Mouse (Mus musculus) hindbrain, embryonic 16.5 days (tissue): ENCODE measurements around the gene Gmds. TPM values are rescaled to one million over a fixed set of nuclear protein-coding genes. Genes with fewer than 3 reads are reported as not detected.

Source experiments
- ATAC-seq: fragments of 200-750 bp; cut with Nextera tagmentation; 2 replicates; pipeline ENCODE4 v1.8.0; 2017; ENCODE audit warnings: moderate TSS enrichment, moderate library complexity
- H3K27ac ChIP-seq: fragments of 300-500 bp; sonication (generic); 2 replicates; pipeline ENCODE4 v1.5.1; 2014; ENCODE audit warnings: low read depth, mild to moderate bottlenecking, control low read depth, low read length, moderate library complexity
- H3K27me3 ChIP-seq: fragments of 300-500 bp; sonication (generic); replicated peaks from 2 replicates; pipeline ENCODE4 v1.6.1; 2014; ENCODE audit warnings: low read length; ENCODE audit not compliant: control insufficient read depth, insufficient read depth
- H3K36me3 ChIP-seq: fragments of 300-500 bp; sonication (generic); 2 replicates; pipeline ENCODE4 v1.6.1; 2014; ENCODE audit warnings: mild to moderate bottlenecking, low read length, moderate library complexity, mixed read lengths; ENCODE audit not compliant: control insufficient read depth, insufficient read depth
- H3K4me1 ChIP-seq: fragments of 300-500 bp; sonication (generic); 2 replicates; pipeline ENCODE4 v1.6.1; 2014; ENCODE audit warnings: low read depth, low read length; ENCODE audit not compliant: control insufficient read depth, insufficient read depth
- H3K4me2 ChIP-seq: fragments of 300-500 bp; sonication (generic); 2 replicates; pipeline ENCODE4 v1.6.1; 2014; ENCODE audit warnings: mild to moderate bottlenecking, low read length, control low read depth, moderate library complexity
- H3K4me3 ChIP-seq: fragments of 300-500 bp; sonication (generic); 2 replicates; pipeline ENCODE4 v1.5.1; 2014; ENCODE audit warnings: mild to moderate bottlenecking, low read length, control low read depth, moderate library complexity
- H3K9ac ChIP-seq: fragments of 300-500 bp; sonication (generic); 2 replicates; pipeline ENCODE4 v1.6.1; 2014; ENCODE audit warnings: low read depth, mild to moderate bottlenecking, control low read depth, low read length, moderate library complexity
- H3K9me3 ChIP-seq: fragments of 300-500 bp; sonication (generic); 2 replicates; pipeline ENCODE4 v1.6.1; 2014; ENCODE audit warnings: mild to moderate bottlenecking, low read length, moderate library complexity; ENCODE audit not compliant: control insufficient read depth
- WGBS: fragments of 180-500 bp; shearing (Covaris S2); extraction: QIAGEN DNeasy Blood & Tissue Kit; methylation state at CpG from one replicate; pipeline ENCODE4 v1.1.7; 2014; 5-methylcytosine and 5-hydroxymethylcytosine counted together
- polyA plus RNA-seq: library from polyadenylated mRNA; unstranded; fragments of >200 nt; fragmentation: Nextera tagmentation; extraction: Ambion mirVana; gene quantifications from 2 replicates; pipeline ENCODE4 v1.2.1, GENCODE M21; 2015

Gmds gene
- polyA plus RNA-seq, 1 experiment from 2014 or later, result 38.2 TPM

- WGBS, result 100% methylated on average over 1 of the region's 1 CpGs
- Histone ChIP-seq H3K9ac (no peak overlapping the region), H3K36me3 (no peaks in the 10 kb centered on the region), H3K4me2 (no peak overlapping the region), H3K4me3 (no peak overlapping the region), H3K27ac (no peak overlapping the region), H3K9me3 (no peaks in the 10 kb centered on the region), H3K27me3 (no peaks in the 10 kb centered on the region), H3K4me1 (no peaks in the 10 kb centered on the region)
- ATAC-seq, result no peak
Measured at GRCm38 (mm10) chr13:32178682-32179081, 159.9 kb downstream of the Gmds start.

- WGBS, result 73% methylated on average over 2 of the region's 2 CpGs
- no peak for ATAC-seq
- Histone ChIP-seq H3K9ac (no peak overlapping the region), H3K4me3 (no peak overlapping the region), H3K4me2 (no peak overlapping the region), H3K27me3 (no peaks in the 10 kb centered on the region), H3K9me3 (no peaks in the 10 kb centered on the region), H3K36me3 (no peaks in the 10 kb centered on the region), H3K27ac (no peak overlapping the region), H3K4me1 (no peaks in the 10 kb centered on the region)
Measured at GRCm38 (mm10) chr13:32177852-32178453, 160.6 kb downstream of the Gmds start.

GRCm38 (mm10) chr13:32175028-32175427 lies 163.5 kb downstream of the Gmds start:
- Histone ChIP-seq H3K4me3 (no peak overlapping the region), H3K9ac (no peak overlapping the region), H3K4me1 (no peaks in the 10 kb centered on the region), H3K9me3 (no peaks in the 10 kb centered on the region), H3K36me3 (no peaks in the 10 kb centered on the region), H3K27me3 (no peaks in the 10 kb centered on the region), H3K27ac (no peak overlapping the region), H3K4me2 (no peak overlapping the region)
- 75% methylated on average over 2 of the region's 2 CpGs for WGBS
- no peak for ATAC-seq

GRCm38 (mm10) chr13:32169173-32169572 lies 169.4 kb downstream of the Gmds start:
- H3K9me3 ChIP-seq, result no peaks in the 10 kb centered on the region
- H3K27ac ChIP-seq, result no peak overlapping the region
- peak; percentile 79 for ATAC-seq
- no peak overlapping the region for H3K4me3 ChIP-seq
- no peaks in the 10 kb centered on the region for H3K36me3 ChIP-seq
- no peaks in the 10 kb centered on the region for H3K27me3 ChIP-seq
- no peak overlapping the region for H3K9ac ChIP-seq
- H3K4me1 ChIP-seq, result peaks cover 4% of the 10 kb centered on the region; the same call in 1 of the 2 replicates
- no peak overlapping the region for H3K4me2 ChIP-seq
- WGBS, result 19% methylated on average over 5 of the region's 5 CpGs

- ATAC-seq, result no peak
Measured at GRCm38 (mm10) chr13:32167806-32168205, 170.7 kb downstream of the Gmds start.

GRCm38 (mm10) chr13:32165581-32165980 lies 173.0 kb downstream of the Gmds start:
- Histone ChIP-seq H3K36me3 (no peaks in the 10 kb centered on the region), H3K9ac (no peak overlapping the region), H3K27me3 (no peaks in the 10 kb centered on the region), H3K4me2 (no peak overlapping the region), H3K4me3 (no peak overlapping the region), H3K4me1 (peaks cover 4% of the 10 kb centered on the region; the same call in 1 of the 2 replicates), H3K9me3 (no peaks in the 10 kb centered on the region), H3K27ac (no peak overlapping the region)
- no peak for ATAC-seq
- 32% methylated on average over 2 of the region's 2 CpGs for WGBS

More at GRCm38 (mm10) chr13:32167806-32168205, 170.7 kb downstream of the Gmds start:
- H3K27ac ChIP-seq, result no peak overlapping the region
- peaks cover 4% of the 10 kb centered on the region; the same call in 1 of the 2 replicates for H3K4me1 ChIP-seq
- no peaks in the 10 kb centered on the region for H3K9me3 ChIP-seq
- WGBS, result 81% methylated on average over 6 of the region's 6 CpGs
- no peak overlapping the region for H3K9ac ChIP-seq
- no peaks in the 10 kb centered on the region for H3K36me3 ChIP-seq
- H3K27me3 ChIP-seq, result no peaks in the 10 kb centered on the region
- no peak overlapping the region for H3K4me2 ChIP-seq
- no peak overlapping the region for H3K4me3 ChIP-seq

- ATAC-seq, result no peak
- no peak overlapping the region for H3K9ac ChIP-seq
- H3K4me2 ChIP-seq, result no peak overlapping the region
- no peak overlapping the region for H3K4me3 ChIP-seq
- WGBS, result 57% methylated on average over 2 of the region's 2 CpGs
- no peaks in the 10 kb centered on the region for H3K9me3 ChIP-seq
- no peaks in the 10 kb centered on the region for H3K27me3 ChIP-seq
- no peaks in the 10 kb centered on the region for H3K36me3 ChIP-seq
- H3K27ac ChIP-seq, result no peak overlapping the region
- H3K4me1 ChIP-seq, result no peaks in the 10 kb centered on the region
Measured at GRCm38 (mm10) chr13:32161567-32161966, 177.0 kb downstream of the Gmds start.

- no peak overlapping the region for H3K27ac ChIP-seq
- no peaks in the 10 kb centered on the region for H3K36me3 ChIP-seq
- H3K9me3 ChIP-seq, result no peaks in the 10 kb centered on the region
- H3K4me1 ChIP-seq, result no peaks in the 10 kb centered on the region
- no peak overlapping the region for H3K9ac ChIP-seq
- H3K4me3 ChIP-seq, result no peak overlapping the region
- no peak for ATAC-seq
- 55% methylated on average over 2 of the region's 2 CpGs for WGBS
- no peaks in the 10 kb centered on the region for H3K27me3 ChIP-seq
- no peak overlapping the region for H3K4me2 ChIP-seq
Measured at GRCm38 (mm10) chr13:32158240-32158639, 180.3 kb downstream of the Gmds start.

GRCm38 (mm10) chr13:32145916-32146315 lies 192.6 kb downstream of the Gmds start:
- 73% methylated on average over 1 of the region's 1 CpGs for WGBS
- Histone ChIP-seq H3K9ac (no peak overlapping the region), H3K27ac (no peak overlapping the region), H3K9me3 (no peaks in the 10 kb centered on the region), H3K27me3 (no peaks in the 10 kb centered on the region), H3K36me3 (no peaks in the 10 kb centered on the region), H3K4me1 (no peaks in the 10 kb centered on the region), H3K4me3 (no peak overlapping the region), H3K4me2 (no peak overlapping the region)
- ATAC-seq, result no peak
